Mouse (Mus musculus) spleen, adult 2 months (tissue): ENCODE measurements around the gene Timm29.

ENCODE experiments used
- CTCF ChIP-seq: fragments of 200-500 bp; IDR thresholded peaks from 2 replicates; pipeline ENCODE4 v1.5.1; 2011; ENCODE audit warnings: mild to moderate bottlenecking, inconsistent platforms; ENCODE audit not compliant: insufficient read depth, insufficient read length, insufficient replicate concordance; ENCODE audit errors: extremely low read depth
- POLR2A ChIP-seq: fragments of 200-500 bp; IDR thresholded peaks from 2 replicates; pipeline ENCODE4 v1.6.1; 2011; ENCODE audit warnings: low read depth, low read length, inconsistent platforms

DNA sequence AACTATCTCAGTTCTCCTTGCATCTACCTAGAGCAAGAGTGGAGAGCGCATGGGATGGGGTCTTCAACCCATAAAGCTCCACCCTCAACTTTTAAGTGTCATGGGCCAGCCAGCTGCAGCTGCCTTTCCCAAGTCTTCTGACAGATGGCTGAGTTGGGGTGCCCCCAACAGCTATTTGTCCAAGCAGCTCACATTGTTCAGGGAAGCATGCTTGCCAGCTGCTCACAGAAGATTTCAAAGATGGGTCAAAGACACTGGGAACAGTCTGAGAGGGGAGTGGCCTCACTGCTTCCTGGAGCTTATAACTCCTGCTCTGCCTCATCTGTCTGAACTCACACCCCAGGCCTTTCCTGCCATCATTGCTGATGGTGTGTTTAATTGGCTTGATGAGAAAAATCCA, 16.2 kb upstream of the Timm29 start:
- TF ChIP-seq CTCF (no peak), POLR2A (no peak)
